Mouse (Mus musculus): Measurements from ENCODE around the gene Kif26b.

Gene Kif26b

GRCm38 (mm10) chr1:178716411-178716810 is 187.5 kb downstream of the Kif26b start:
- DNase-seq (ENCODE audit: low spot score in 2 of 2): no peak

GRCm38 (mm10) chr1:178720821-178721220 is 191.9 kb downstream of the Kif26b start:
- no peak for DNase-seq (ENCODE audit: low spot score in 2 of 2)

DNA sequence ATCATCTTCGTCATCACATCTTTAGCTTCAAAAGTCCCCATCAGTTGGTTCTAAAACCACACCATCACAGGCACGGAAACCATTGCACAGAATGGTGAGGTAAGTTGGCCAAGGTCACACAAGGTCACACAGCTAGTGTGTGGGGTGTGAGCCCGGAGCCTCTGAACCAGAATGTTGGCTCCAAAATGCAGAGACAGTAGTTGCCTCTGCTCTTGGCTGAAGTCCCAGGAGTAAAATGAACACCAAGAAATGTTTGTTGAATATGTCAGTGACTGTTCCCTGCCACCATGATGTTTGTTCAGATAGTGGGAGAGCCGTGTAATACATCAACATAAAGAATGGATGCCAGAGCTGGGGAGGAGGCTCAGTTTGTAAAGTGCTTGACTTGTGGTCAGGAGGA is 193.9 kb downstream of the Kif26b start:
- DNase-seq (ENCODE audit: low spot score in 2 of 2): no peak

DNA sequence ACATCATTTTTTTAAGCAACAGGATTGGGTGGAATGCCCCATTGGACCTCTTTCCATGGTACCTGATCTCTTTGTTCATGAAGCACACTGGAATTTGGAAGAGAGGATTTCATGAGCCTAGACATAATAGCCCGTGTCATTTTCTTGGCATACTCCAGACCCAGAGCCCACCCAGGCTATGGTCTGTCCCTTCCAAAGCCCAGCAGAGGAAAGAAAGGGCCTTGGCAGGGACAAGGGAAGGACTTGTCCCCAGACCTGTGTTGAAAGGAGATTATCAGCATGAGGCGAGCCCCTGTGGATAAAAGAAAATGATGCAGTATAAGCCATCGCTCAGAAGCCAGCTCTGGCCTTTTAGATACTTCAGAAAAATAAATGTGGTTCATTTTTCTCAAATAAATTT is 196.6 kb downstream of the Kif26b start:
- DNase-seq (ENCODE audit: low spot score in 2 of 2): no peak

DNA sequence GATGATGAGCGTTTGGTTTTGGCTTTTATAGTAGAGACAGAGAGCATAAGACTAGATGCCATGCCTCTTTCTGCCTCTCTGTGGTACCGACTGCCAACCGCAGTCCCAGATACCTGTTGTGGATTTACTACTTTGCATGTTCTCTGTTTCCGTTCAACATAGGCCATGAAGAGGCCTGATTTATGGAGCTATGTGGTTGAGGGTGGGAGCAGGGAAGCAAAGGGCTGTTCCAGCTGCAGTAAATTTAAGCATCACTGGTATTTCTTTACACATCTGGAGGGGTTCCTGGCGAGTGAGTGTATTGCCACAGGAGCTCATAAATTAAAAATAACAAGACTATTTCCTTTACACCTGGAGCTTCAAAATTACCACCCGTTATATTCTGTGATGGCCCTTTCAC is 199.3 kb downstream of the Kif26b start:
- no peak for DNase-seq (ENCODE audit: low spot score in 2 of 2)

GRCm38 (mm10) chr1:178730271-178730670 is 201.3 kb downstream of the Kif26b start:
- no peak for DNase-seq (ENCODE audit: low spot score in 2 of 2)

- DNase-seq (ENCODE audit: low spot score in 2 of 2): no peak
Observed at GRCm38 (mm10) chr1:178733035-178733434, 204.1 kb downstream of the Kif26b start.

GRCm38 (mm10) chr1:178734576-178734975 is 205.7 kb downstream of the Kif26b start:
- DNase-seq (ENCODE audit: low spot score in 2 of 2): no peak

GRCm38 (mm10) chr1:178736931-178737330 is 208.0 kb downstream of the Kif26b start:
- DNase-seq (ENCODE audit: low spot score in 2 of 2): no peak

DNA sequence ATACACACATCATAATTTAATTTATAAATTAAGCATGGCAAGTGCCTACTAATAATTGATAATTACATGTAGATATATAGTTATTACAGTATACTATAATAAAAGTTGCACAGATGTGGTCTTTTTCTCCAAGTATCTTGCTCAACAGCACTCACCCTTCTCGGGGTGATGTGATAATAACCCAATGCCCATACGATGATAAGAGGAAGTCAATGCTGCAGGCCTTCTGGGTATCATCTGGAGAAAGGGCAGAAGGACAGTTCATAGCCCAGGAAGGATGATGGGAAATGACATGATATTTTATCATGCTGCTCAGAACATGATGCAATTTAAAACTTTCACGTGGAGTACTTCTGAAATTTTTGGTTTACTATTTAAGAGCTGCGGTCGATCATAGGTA is 214.9 kb downstream of the Kif26b start:
- no peak for DNase-seq (ENCODE audit: low spot score in 2 of 2)

DNA sequence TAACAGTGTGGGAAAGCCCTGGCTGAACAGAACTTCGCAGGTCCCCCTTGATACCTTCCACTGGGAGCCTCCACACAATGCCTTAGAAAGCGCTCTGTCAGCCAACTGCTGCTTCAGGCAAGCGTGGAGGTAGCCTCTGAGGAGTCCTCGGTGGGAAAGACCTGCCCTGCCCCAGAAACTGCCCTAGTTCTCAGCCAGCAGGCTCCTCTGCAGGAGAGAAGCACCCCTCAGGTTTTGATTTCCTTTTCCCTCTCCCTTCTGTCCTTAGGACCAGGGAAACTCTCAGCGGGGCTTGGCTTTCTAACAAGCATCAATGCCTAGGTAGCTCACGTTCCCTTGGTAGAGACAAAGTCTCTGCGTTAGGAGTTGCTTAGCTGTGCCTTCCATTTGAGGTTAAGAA is 215.6 kb downstream of the Kif26b start:
- DNase-seq (ENCODE audit: low spot score in 2 of 2): no peak

- DNase-seq (ENCODE audit: low spot score in 2 of 2): no peak
Observed at GRCm38 (mm10) chr1:178744961-178745360, 216.0 kb downstream of the Kif26b start.

GRCm38 (mm10) chr1:178745471-178745870 is 216.5 kb downstream of the Kif26b start:
- peak; percentile 41 to 67 for DNase-seq (ENCODE audit: low spot score in 2 of 2)

GRCm38 (mm10) chr1:178747279-178748221 is 218.6 kb downstream of the Kif26b start:
- no peak for DNase-seq (ENCODE audit: low spot score in 2 of 2)

GRCm38 (mm10) chr1:178748222-178748600 is 219.3 kb downstream of the Kif26b start:
- no peak for DNase-seq (ENCODE audit: low spot score in 2 of 2)

DNA sequence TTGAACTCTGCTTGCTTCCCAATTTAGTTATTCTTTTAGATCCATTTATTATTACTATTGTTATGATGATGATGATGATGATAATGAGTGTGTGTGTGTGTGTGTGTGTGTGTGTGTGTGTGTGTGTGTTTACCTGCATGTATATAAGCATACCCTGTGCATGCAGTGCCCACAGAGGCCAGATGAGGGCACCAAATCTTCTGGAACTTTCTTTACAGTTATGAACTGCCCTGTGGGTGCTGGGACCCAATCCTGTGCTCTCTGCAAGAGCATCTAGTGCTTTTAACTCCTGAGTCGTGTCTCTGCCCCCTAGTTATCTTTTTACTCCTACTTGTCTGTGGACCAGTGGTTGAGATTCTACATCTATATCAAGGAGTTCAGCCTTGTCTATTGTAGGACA is 219.7 kb downstream of the Kif26b start:
- DNase-seq (ENCODE audit: low spot score in 2 of 2): no peak

DNA sequence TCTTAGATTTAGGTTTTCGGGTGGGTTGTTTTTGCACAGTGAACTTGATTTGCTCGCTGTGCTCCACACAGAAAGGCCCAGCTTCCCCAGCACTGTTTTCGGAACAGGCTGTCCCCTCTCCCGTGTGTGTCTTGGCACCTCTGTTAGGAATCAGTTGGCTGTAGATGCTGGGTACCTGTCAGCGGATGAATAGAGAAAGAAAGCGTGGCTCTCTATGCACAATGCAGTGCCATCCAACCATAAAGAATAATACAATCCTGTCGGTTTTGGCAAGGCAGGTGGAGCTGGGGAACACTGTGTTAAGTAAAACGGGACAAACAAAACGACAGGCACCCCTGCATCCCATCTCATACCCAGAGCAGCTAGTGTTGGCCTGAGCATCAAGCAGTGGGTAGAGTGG is 220.9 kb downstream of the Kif26b start:
- DNase-seq (ENCODE audit: low spot score in 2 of 2): no peak

- DNase-seq (ENCODE audit: low spot score in 2 of 2): no peak
Observed at GRCm38 (mm10) chr1:178758441-178758840, 229.5 kb downstream of the Kif26b start.

DNA sequence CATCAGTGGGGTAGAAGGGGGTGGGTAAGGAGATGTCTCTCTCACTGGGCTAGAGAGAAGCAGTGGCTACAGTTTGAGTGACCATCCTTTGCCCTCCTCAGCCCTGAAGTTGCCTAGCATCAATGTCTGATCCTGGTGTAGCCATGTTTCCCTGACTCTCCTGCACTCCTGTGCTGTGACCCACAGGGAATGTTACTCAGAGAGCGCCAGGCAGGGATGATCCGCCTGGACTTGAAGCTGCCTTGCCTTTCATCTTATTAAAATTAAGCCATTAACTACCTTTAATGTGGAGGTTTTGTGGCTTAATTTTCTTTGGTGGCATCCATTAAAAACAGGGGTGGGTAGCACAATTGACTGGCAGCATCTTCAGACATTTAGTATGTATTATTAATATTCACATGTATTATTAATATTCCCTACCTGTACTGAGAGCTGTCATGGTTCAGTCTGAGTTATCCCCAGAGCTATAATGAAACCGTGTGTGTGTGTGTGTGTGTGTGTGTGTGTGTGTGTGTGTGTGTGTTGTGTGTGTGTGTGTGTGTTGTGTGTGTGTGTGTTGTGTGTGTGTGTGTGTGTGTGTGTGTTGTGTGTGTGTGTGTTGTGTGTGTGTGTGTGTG is 233.3 kb downstream of the Kif26b start:
- no peak for DNase-seq (ENCODE audit: low spot score in 2 of 2)

GRCm38 (mm10) chr1:178764914-178765313 is 236.0 kb downstream of the Kif26b start:
- no peak for DNase-seq (ENCODE audit: low spot score in 2 of 2)

- no peak for DNase-seq (ENCODE audit: low spot score in 2 of 2)
Observed at GRCm38 (mm10) chr1:178765650-178766049, 236.7 kb downstream of the Kif26b start.

DNA sequence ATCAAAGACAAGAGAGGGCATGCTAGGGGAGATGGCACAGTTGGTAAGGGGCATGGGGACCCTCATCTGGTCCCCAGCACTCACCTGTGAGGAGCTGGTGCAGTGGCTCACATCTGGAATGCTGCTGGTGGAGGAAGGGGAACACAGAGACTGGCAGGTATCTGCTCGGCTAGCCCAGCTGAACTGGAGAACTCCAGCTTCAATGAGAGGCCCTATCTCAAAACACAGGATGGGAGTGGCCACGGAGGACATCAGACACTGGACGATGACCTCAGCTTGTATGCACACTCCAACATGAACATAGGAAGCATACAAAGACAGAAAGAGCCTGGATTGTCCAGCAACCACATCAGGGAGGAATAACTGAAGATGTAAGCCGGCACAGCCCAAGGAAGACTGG is 240.1 kb downstream of the Kif26b start:
- no peak for DNase-seq (ENCODE audit: low spot score in 2 of 2)

DNA sequence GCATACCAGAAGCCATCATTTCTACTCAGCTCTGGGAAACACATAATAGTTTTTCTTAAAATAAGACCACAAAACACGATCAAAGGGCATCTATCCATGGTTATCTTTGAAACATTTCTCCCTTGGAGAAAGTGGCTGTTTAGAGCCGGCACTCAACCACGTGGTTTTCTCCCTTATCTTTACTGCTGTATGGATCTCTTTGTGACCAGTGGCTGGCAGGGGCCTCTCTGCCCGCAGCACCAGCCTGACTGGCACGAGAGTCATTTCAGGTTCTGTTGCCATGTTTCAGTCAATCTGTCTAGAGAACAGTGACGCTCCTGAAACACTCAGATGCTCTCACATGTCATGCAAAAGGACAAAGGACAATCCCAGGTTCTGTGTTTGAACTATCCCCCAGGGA is 241.1 kb downstream of the Kif26b start:
- DNase-seq (ENCODE audit: low spot score in 2 of 2): no peak

Data from right cerebral cortex, adult 2 months (tissue).